Mouse (Mus musculus) G1E (cell line): ENCODE results near the gene St7.

Source experiments
- CTCF ChIP-seq: IDR thresholded peaks from 2 replicates; pipeline ENCODE4 v1.5.1; 2012; ENCODE audit warnings: low read depth, low read length, inconsistent platforms, mixed read lengths
- GATA2 ChIP-seq: IDR thresholded peaks from 2 replicates; pipeline ENCODE4 v1.6.1; 2012; ENCODE audit warnings: low read depth, low read length, inconsistent platforms, borderline replicate concordance
- TAL1 ChIP-seq: conservative IDR thresholded peaks from 2 replicates; pipeline ENCODE4 v1.6.1; 2012; ENCODE audit warnings: low read depth, low read length, inconsistent platforms, mixed read lengths

DNA sequence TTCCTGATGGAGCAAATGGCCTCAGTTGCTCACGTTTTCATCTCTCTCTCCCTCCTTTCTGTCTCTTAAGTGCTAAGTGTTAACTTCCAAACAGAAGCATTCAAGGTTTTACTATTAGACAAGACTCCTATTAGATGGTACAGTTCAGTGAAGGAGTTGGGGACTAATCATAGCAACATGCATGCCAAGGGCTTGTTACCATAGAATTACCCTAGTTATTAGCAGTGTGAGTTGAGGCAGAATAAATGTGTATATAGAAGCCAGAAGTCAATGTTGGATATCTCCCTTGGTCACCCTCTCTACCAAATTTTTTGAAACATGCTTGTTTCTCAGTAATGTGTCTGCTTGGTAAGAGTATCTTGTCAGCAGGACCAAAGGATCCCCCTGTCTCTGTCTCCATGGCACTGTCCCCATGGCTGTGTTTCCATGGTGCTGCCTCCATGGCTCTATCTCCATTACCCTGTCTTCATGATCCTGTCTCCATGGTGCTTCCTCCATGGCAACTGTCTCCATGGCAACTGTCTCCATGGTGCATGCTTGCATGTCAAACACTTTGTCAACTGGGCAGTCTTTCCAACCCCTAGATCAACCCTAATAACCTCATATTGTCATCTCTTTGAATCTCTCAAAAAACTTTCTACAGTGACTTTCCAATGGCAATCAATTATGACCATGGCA lies 275.9 kb downstream of the St7 start:
- TF ChIP-seq TAL1: no peak
- TF ChIP-seq CTCF: no peak
- no peak for TF ChIP-seq GATA2
